Mouse (Mus musculus) neural tube, embryonic 15.5 days (tissue): ENCODE results near the gene Iqschfp. TPM values are rescaled to one million over a fixed set of nuclear protein-coding genes. Genes with fewer than 3 reads are reported as not detected.

Experiments
- ATAC-seq: fragments of 200-750 bp; cut with Nextera tagmentation; 2 replicates; pipeline ENCODE4 v1.8.0; 2017; ENCODE audit warnings: mild to moderate bottlenecking, moderate TSS enrichment, moderate library complexity; ENCODE audit not compliant: low FRiP score
- H3K27ac ChIP-seq: fragments of 300-500 bp; sonication (generic); replicated peaks from 2 replicates; pipeline ENCODE4 v1.5.1; 2015; ENCODE audit warnings: mild to moderate bottlenecking, inconsistent platforms
- H3K27me3 ChIP-seq: fragments of 300-500 bp; sonication (generic); replicated peaks from 2 replicates; pipeline ENCODE4 v1.6.1; 2015; ENCODE audit warnings: inconsistent platforms
- H3K36me3 ChIP-seq: fragments of 300-500 bp; sonication (generic); 2 replicates; pipeline ENCODE4 v1.6.1; 2015; ENCODE audit warnings: inconsistent platforms
- H3K4me1 ChIP-seq: fragments of 300-500 bp; sonication (generic); 2 replicates; pipeline ENCODE4 v1.6.1; 2015; ENCODE audit warnings: inconsistent platforms
- H3K4me2 ChIP-seq: fragments of 300-500 bp; sonication (generic); 2 replicates; pipeline ENCODE4 v1.6.1; 2015; ENCODE audit warnings: inconsistent platforms, mild to moderate bottlenecking, moderate library complexity
- H3K4me3 ChIP-seq: fragments of 300-500 bp; sonication (generic); replicated peaks from 2 replicates; pipeline ENCODE4 v1.5.1; 2015; ENCODE audit warnings: mild to moderate bottlenecking, inconsistent platforms
- H3K9ac ChIP-seq: fragments of 300-500 bp; sonication (generic); replicated peaks from 2 replicates; pipeline ENCODE4 v1.6.1; 2015; ENCODE audit warnings: mild to moderate bottlenecking, inconsistent platforms
- H3K9me3 ChIP-seq: fragments of 300-500 bp; sonication (generic); replicated peaks from 2 replicates; pipeline ENCODE4 v1.6.1; 2016; ENCODE audit warnings: inconsistent platforms
- WGBS: fragments of 180-500 bp; shearing (Covaris S2); methylation state at CpG from one replicate; pipeline ENCODE4 v1.1.7; 2015; ENCODE audit warnings: mixed read lengths; 5-methylcytosine and 5-hydroxymethylcytosine counted together
- polyA plus RNA-seq: library from polyadenylated mRNA; unstranded; fragments of >200 nt; fragmentation: Nextera tagmentation; extraction: Ambion mirVana; gene quantifications from 2 replicates; pipeline ENCODE4 v1.2.1, GENCODE M21; 2015

Gene Iqschfp
- polyA plus RNA-seq, 1 experiment from 2014 or later, result 7.2 TPM

DNA sequence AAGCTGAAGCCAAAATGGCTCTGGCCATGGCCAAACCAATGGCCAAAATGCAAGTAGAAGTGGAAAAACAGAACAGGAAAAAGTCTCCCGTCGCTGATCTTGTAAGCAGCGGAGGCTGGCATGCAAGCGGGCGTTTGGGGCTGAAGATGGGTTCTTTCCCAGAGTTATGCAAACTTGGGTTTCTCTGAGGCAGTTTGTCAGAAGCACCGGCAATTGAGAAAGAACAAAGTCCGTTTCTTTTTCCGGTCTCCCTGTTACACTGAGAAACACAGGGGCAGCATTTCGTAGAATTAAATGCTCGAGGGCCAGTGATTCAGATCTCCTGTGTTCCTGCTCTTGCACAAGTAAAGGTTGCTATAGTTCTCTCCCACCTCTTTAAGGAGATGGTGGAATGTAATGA, 725.7 kb downstream of the Iqschfp start:
- Histone ChIP-seq H3K9ac (no peak overlapping the region), H3K4me2 (no peak overlapping the region), H3K27me3 (no peaks in the 10 kb centered on the region), H3K9me3 (no peaks in the 10 kb centered on the region), H3K27ac (no peak overlapping the region), H3K4me1 (no peaks in the 10 kb centered on the region; the same call in 1 of the 2 replicates), H3K36me3 (peaks cover 24% of the 10 kb centered on the region), H3K4me3 (no peak overlapping the region)
- no peak for ATAC-seq
- WGBS, result 89% methylated on average over 10 of the region's 10 CpGs

- H3K27me3 ChIP-seq, result no peaks in the 10 kb centered on the region
- no peak overlapping the region for H3K4me2 ChIP-seq
- H3K4me3 ChIP-seq, result no peak overlapping the region
- H3K36me3 ChIP-seq, result peaks cover 24% of the 10 kb centered on the region
- no peaks in the 10 kb centered on the region for H3K9me3 ChIP-seq
- no peak for ATAC-seq
- H3K27ac ChIP-seq, result no peak overlapping the region
- H3K4me1 ChIP-seq, result no peaks in the 10 kb centered on the region; the same call in 1 of the 2 replicates
- WGBS, result 75% methylated on average over 5 of the region's 5 CpGs
- H3K9ac ChIP-seq, result no peak overlapping the region
These were observed 727.1 kb downstream of the Iqschfp start for GRCm38 (mm10) chr3:68619097-68619496.

DNA sequence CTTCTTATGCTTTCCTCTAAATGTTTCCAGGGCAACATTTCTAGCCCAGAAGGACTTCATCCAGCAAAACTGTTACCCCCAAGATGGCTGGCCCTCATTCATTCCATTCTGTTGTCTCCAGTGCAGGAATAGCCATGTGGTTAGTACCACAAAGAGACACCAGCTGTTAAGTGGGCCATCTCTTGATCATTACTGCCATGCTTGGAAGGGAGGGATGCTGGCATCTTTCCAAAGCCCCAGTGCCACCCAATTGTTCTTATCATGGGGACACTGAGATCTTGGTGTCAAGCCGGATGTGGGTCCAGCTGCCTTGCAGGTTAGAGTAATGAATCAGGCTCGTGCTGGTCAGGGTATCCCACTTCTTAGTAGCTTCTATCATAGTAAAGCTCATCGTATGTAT, 729.9 kb downstream of the Iqschfp start:
- Histone ChIP-seq H3K9ac (no peak overlapping the region), H3K9me3 (no peaks in the 10 kb centered on the region), H3K4me1 (no peaks in the 10 kb centered on the region), H3K4me2 (no peak overlapping the region), H3K27me3 (no peaks in the 10 kb centered on the region), H3K27ac (no peak overlapping the region), H3K4me3 (no peak overlapping the region), H3K36me3 (peaks cover 30% of the 10 kb centered on the region)
- no peak for ATAC-seq
- WGBS, result 75% methylated on average over 3 of the region's 3 CpGs

DNA sequence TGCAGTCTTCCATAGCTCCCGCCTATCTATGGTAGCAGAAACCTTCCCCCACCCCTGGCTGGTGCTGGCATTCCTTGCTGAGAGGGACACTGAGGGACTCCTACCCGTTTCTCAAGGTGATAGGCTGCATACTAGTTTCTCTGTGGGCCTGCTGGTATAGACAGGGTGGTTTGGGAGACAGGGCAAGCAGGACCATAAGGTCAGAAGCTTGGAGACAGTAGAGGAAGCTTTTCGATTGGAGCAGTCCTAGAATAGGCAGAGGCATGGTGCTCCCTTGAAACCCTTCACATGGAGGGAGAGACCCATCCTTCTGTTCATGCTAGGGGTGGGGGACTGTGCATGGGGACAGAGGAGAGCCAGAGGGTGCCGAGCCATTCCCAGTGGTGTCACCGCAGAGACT, 731.0 kb downstream of the Iqschfp start:
- Histone ChIP-seq H3K27me3 (no peaks in the 10 kb centered on the region), H3K4me2 (no peak overlapping the region), H3K27ac (no peak overlapping the region), H3K4me1 (no peaks in the 10 kb centered on the region), H3K9me3 (no peaks in the 10 kb centered on the region), H3K36me3 (peaks cover 35% of the 10 kb centered on the region), H3K9ac (no peak overlapping the region), H3K4me3 (no peak overlapping the region)
- WGBS, result 90% methylated on average over 5 of the region's 5 CpGs
- no peak for ATAC-seq

GRCm38 (mm10) chr3:68624471-68624870, 732.4 kb downstream of the Iqschfp start:
- H3K27ac ChIP-seq, result no peak overlapping the region
- no peak for ATAC-seq
- no peak overlapping the region for H3K9ac ChIP-seq
- no peak overlapping the region for H3K4me2 ChIP-seq
- H3K27me3 ChIP-seq, result no peaks in the 10 kb centered on the region
- 92% methylated on average over 6 of the region's 6 CpGs for WGBS
- no peaks in the 10 kb centered on the region for H3K4me1 ChIP-seq
- H3K4me3 ChIP-seq, result no peak overlapping the region
- no peaks in the 10 kb centered on the region for H3K9me3 ChIP-seq
- peaks cover 35% of the 10 kb centered on the region for H3K36me3 ChIP-seq

GRCm38 (mm10) chr3:68630261-68630660, 738.2 kb downstream of the Iqschfp start:
- no peaks in the 10 kb centered on the region for H3K27me3 ChIP-seq
- 90% methylated on average over 4 of the region's 4 CpGs for WGBS
- H3K9me3 ChIP-seq, result no peaks in the 10 kb centered on the region
- H3K4me1 ChIP-seq, result no peaks in the 10 kb centered on the region
- H3K4me2 ChIP-seq, result no peak overlapping the region
- no peak overlapping the region for H3K4me3 ChIP-seq
- no peak overlapping the region for H3K9ac ChIP-seq
- no peak overlapping the region for H3K27ac ChIP-seq
- peaks cover 15% of the 10 kb centered on the region; the same call in 1 of the 2 replicates for H3K36me3 ChIP-seq
- ATAC-seq, result no peak

- no peaks in the 10 kb centered on the region for H3K9me3 ChIP-seq
- H3K36me3 ChIP-seq, result peaks cover 15% of the 10 kb centered on the region; the same call in 1 of the 2 replicates
- no peak overlapping the region for H3K4me2 ChIP-seq
- H3K9ac ChIP-seq, result no peak overlapping the region
- WGBS, result 88% methylated on average over 3 of the region's 3 CpGs
- H3K27ac ChIP-seq, result no peak overlapping the region
- ATAC-seq, result no peak
- H3K4me3 ChIP-seq, result no peak overlapping the region
- H3K4me1 ChIP-seq, result no peaks in the 10 kb centered on the region
- no peaks in the 10 kb centered on the region for H3K27me3 ChIP-seq
These were observed 738.8 kb downstream of the Iqschfp start for GRCm38 (mm10) chr3:68630821-68631220.

- Histone ChIP-seq H3K9ac (no peak overlapping the region), H3K4me3 (no peak overlapping the region), H3K4me1 (no peaks in the 10 kb centered on the region), H3K27me3 (no peaks in the 10 kb centered on the region), H3K9me3 (no peaks in the 10 kb centered on the region), H3K27ac (no peak overlapping the region), H3K36me3 (peaks cover 2% of the 10 kb centered on the region; the same call in 1 of the 2 replicates), H3K4me2 (no peak overlapping the region)
- 85% methylated on average over 3 of the region's 3 CpGs for WGBS
- no peak for ATAC-seq
These were observed 740.7 kb downstream of the Iqschfp start for GRCm38 (mm10) chr3:68632714-68633113.

- no peak overlapping the region for H3K27ac ChIP-seq
- no peaks in the 10 kb centered on the region for H3K9me3 ChIP-seq
- H3K4me1 ChIP-seq, result no peaks in the 10 kb centered on the region
- 95% methylated on average over 4 of the region's 4 CpGs for WGBS
- no peak overlapping the region for H3K4me3 ChIP-seq
- no peaks in the 10 kb centered on the region for H3K36me3 ChIP-seq
- no peak for ATAC-seq
- no peak overlapping the region for H3K9ac ChIP-seq
- no peak overlapping the region for H3K4me2 ChIP-seq
- H3K27me3 ChIP-seq, result no peaks in the 10 kb centered on the region
These were observed 741.5 kb downstream of the Iqschfp start for GRCm38 (mm10) chr3:68633577-68633976.

DNA sequence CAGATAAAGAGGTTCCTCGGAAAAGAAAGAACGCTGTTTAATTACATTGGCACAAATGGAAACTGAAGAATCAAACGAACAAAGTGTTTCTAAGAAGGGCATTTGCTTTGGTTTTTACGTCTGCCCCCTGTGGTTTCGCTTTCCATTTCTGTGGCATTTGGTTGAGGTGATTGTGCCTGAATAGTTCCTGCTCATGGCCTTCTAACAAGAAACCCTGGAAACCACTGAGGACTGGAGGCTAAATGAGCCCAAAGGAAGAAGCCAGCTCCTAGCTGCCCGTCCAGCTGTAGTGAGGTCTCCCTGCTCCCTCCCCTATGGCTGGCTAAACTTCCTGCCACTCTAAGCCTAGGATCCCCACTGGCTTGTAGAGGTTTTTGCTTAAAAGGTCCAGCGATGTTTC, 745.9 kb downstream of the Iqschfp start:
- Histone ChIP-seq H3K4me3 (no peak overlapping the region), H3K9ac (no peak overlapping the region), H3K27me3 (no peaks in the 10 kb centered on the region), H3K4me1 (no peaks in the 10 kb centered on the region), H3K9me3 (no peaks in the 10 kb centered on the region), H3K36me3 (no peaks in the 10 kb centered on the region), H3K27ac (no peak overlapping the region), H3K4me2 (no peak overlapping the region)
- WGBS, result 12% methylated on average over 7 of the region's 7 CpGs
- ATAC-seq, result no peak

- Histone ChIP-seq H3K4me3 (no peak overlapping the region), H3K36me3 (no peaks in the 10 kb centered on the region), H3K9ac (no peak overlapping the region), H3K27ac (no peak overlapping the region), H3K4me1 (no peaks in the 10 kb centered on the region), H3K27me3 (no peaks in the 10 kb centered on the region), H3K9me3 (no peaks in the 10 kb centered on the region), H3K4me2 (no peak overlapping the region)
- 84% methylated on average over 1 of the region's 1 CpGs for WGBS
- ATAC-seq, result no peak
These were observed 746.7 kb downstream of the Iqschfp start for GRCm38 (mm10) chr3:68638703-68639102.

DNA sequence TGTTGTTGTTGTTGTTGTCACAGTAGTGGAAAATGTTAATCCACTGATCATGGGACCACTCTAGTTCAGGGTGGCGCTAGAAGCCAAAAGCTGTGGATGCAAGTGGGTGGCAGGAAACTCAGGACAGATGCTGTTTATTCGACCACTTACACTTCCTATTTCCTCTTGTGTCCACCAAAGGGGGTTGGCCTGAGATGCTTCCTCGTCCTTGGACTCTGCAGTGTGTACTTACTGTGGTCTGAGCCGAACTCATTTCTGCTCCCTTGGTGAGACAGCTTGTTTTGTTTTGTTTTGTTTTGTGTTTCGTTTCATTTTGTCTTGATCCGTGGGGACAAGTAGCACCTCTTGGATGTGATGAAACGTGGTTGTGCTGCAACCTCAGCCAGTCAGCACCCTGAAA, 750.9 kb downstream of the Iqschfp start:
- no peak for ATAC-seq
- no peaks in the 10 kb centered on the region for H3K27me3 ChIP-seq
- 88% methylated on average over 7 of the region's 7 CpGs for WGBS
- H3K4me3 ChIP-seq, result no peak overlapping the region
- no peak overlapping the region for H3K9ac ChIP-seq
- no peaks in the 10 kb centered on the region for H3K4me1 ChIP-seq
- no peaks in the 10 kb centered on the region for H3K36me3 ChIP-seq
- H3K9me3 ChIP-seq, result no peaks in the 10 kb centered on the region
- H3K27ac ChIP-seq, result no peak overlapping the region
- H3K4me2 ChIP-seq, result no peak overlapping the region
